Mouse (Mus musculus) forebrain, embryonic 12.5 days (tissue): ENCODE data around the gene Map3k9. TPM values are rescaled to one million over a fixed set of nuclear protein-coding genes. Genes with fewer than 3 reads are reported as not detected.

Experiments
- ATAC-seq: fragments of 200-750 bp; cut with Nextera tagmentation; 2 replicates; pipeline ENCODE4 v1.8.0; 2017; ENCODE audit warnings: moderate TSS enrichment; ENCODE audit not compliant: low FRiP score
- H3K27ac ChIP-seq: fragments of 300-500 bp; sonication (generic); 2 replicates; pipeline ENCODE4 v1.5.1; 2016; ENCODE audit warnings: mild to moderate bottlenecking
- H3K27me3 ChIP-seq: fragments of 300-500 bp; sonication (generic); 2 replicates; pipeline ENCODE4 v1.6.1; 2016; ENCODE audit warnings: mild to moderate bottlenecking
- H3K36me3 ChIP-seq: fragments of 300-500 bp; sonication (generic); replicated peaks from 2 replicates; pipeline ENCODE4 v1.6.1; 2016; ENCODE audit warnings: mild to moderate bottlenecking
- H3K4me1 ChIP-seq: fragments of 300-500 bp; sonication (generic); 2 replicates; pipeline ENCODE4 v1.6.1; 2016
- H3K4me2 ChIP-seq: fragments of 300-500 bp; sonication (generic); 2 replicates; pipeline ENCODE4 v1.6.1; 2016; ENCODE audit warnings: mild to moderate bottlenecking, moderate library complexity
- H3K4me3 ChIP-seq: fragments of 300-500 bp; sonication (generic); replicated peaks from 2 replicates; pipeline ENCODE4 v1.5.1; 2016; ENCODE audit warnings: mild to moderate bottlenecking
- H3K9ac ChIP-seq: fragments of 300-500 bp; sonication (generic); 2 replicates; pipeline ENCODE4 v1.6.1; 2016; ENCODE audit warnings: mild to moderate bottlenecking
- H3K9me3 ChIP-seq: fragments of 300-500 bp; sonication (generic); 2 replicates; pipeline ENCODE4 v1.6.1; 2016
- WGBS: fragments of 180-500 bp; shearing (Covaris S2); methylation state at CpG from one replicate; pipeline ENCODE4 v1.1.7; 2016; 5-methylcytosine and 5-hydroxymethylcytosine counted together
- polyA plus RNA-seq: library from polyadenylated mRNA; unstranded; fragments of >200 nt; fragmentation: Nextera tagmentation; extraction: Ambion mirVana; gene quantifications from 2 replicates; pipeline ENCODE4 v1.2.1, GENCODE M21; 2016

The Map3k9 gene
- polyA plus RNA-seq, 1 experiment from 2014 or later = 5.7 TPM

GRCm38 (mm10) chr12:81746400-81747024 lies 34.5 kb downstream of the Map3k9 start:
- Histone ChIP-seq H3K27ac (no peak overlapping the region), H3K9ac (no peak overlapping the region), H3K27me3 (no peaks in the 10 kb centered on the region), H3K36me3 (no peaks in the 10 kb centered on the region; the same call in 1 of the 2 replicates), H3K9me3 (no peaks in the 10 kb centered on the region), H3K4me3 (no peak overlapping the region), H3K4me1 (peaks cover 4% of the 10 kb centered on the region; the same call in 1 of the 2 replicates), H3K4me2 (no peak overlapping the region)
- WGBS = 87% methylated on average over 9 of the region's 9 CpGs
- no peak for ATAC-seq

- no peak overlapping the region for H3K9ac ChIP-seq
- H3K27me3 ChIP-seq = no peaks in the 10 kb centered on the region
- WGBS = 75% methylated on average over 11 of the region's 11 CpGs
- no peaks in the 10 kb centered on the region for H3K9me3 ChIP-seq
- H3K27ac ChIP-seq = no peak overlapping the region
- H3K4me2 ChIP-seq = no peak overlapping the region
- H3K36me3 ChIP-seq = peaks cover 20% of the 10 kb centered on the region
- H3K4me1 ChIP-seq = 0 out of 2 replicates have a peak, but pooled peaks cover 3% of the 10 kb centered on the region
- no peak overlapping the region for H3K4me3 ChIP-seq
- no peak for ATAC-seq
Observed at GRCm38 (mm10) chr12:81735246-81736070, 45.5 kb downstream of the Map3k9 start.

GRCm38 (mm10) chr12:81726246-81726822 lies 54.6 kb downstream of the Map3k9 start:
- Histone ChIP-seq H3K9ac (no peak overlapping the region), H3K4me1 (no peaks in the 10 kb centered on the region), H3K4me2 (no peak overlapping the region), H3K36me3 (peaks cover 47% of the 10 kb centered on the region), H3K27me3 (no peaks in the 10 kb centered on the region), H3K4me3 (no peak overlapping the region), H3K27ac (no peak overlapping the region), H3K9me3 (no peaks in the 10 kb centered on the region)
- no peak for ATAC-seq
- WGBS = 80% methylated on average over 8 of the region's 8 CpGs

- no peak overlapping the region for H3K27ac ChIP-seq
- H3K36me3 ChIP-seq = peaks cover 42% of the 10 kb centered on the region
- 95% methylated on average over 6 of the region's 6 CpGs for WGBS
- no peak overlapping the region for H3K4me2 ChIP-seq
- no peaks in the 10 kb centered on the region for H3K4me1 ChIP-seq
- ATAC-seq = no peak
- H3K9me3 ChIP-seq = no peaks in the 10 kb centered on the region
- no peak overlapping the region for H3K4me3 ChIP-seq
- no peaks in the 10 kb centered on the region for H3K27me3 ChIP-seq
- H3K9ac ChIP-seq = no peak overlapping the region
Observed at GRCm38 (mm10) chr12:81724776-81725175, 56.2 kb downstream of the Map3k9 start.

- Histone ChIP-seq H3K36me3 (peaks cover 33% of the 10 kb centered on the region), H3K4me1 (no peaks in the 10 kb centered on the region; the same call in 1 of the 2 replicates), H3K27me3 (no peaks in the 10 kb centered on the region), H3K9me3 (no peaks in the 10 kb centered on the region), H3K9ac (no peak overlapping the region), H3K4me3 (no peak overlapping the region), H3K27ac (no peak overlapping the region), H3K4me2 (no peak overlapping the region)
- ATAC-seq = no peak
- 93% methylated on average over 7 of the region's 7 CpGs for WGBS
Observed at GRCm38 (mm10) chr12:81723375-81723774, 57.6 kb downstream of the Map3k9 start.

GRCm38 (mm10) chr12:81719715-81720114 lies 61.3 kb downstream of the Map3k9 start:
- H3K4me3 ChIP-seq = no peak overlapping the region
- peaks cover 26% of the 10 kb centered on the region for H3K36me3 ChIP-seq
- H3K27me3 ChIP-seq = no peaks in the 10 kb centered on the region
- no peak overlapping the region for H3K9ac ChIP-seq
- no peak for ATAC-seq
- no peaks in the 10 kb centered on the region for H3K9me3 ChIP-seq
- no peak overlapping the region for H3K27ac ChIP-seq
- H3K4me2 ChIP-seq = no peak overlapping the region
- peaks cover 9% of the 10 kb centered on the region; the same call in 1 of the 2 replicates for H3K4me1 ChIP-seq
- WGBS = 90% methylated on average over 8 of the region's 8 CpGs

- Histone ChIP-seq H3K27ac (no peak overlapping the region), H3K27me3 (no peaks in the 10 kb centered on the region), H3K4me3 (no peak overlapping the region), H3K4me1 (peaks cover 14% of the 10 kb centered on the region; the same call in 1 of the 2 replicates), H3K36me3 (peaks cover 20% of the 10 kb centered on the region), H3K9me3 (no peaks in the 10 kb centered on the region), H3K9ac (no peak overlapping the region), H3K4me2 (no peak overlapping the region)
- WGBS = 82% methylated on average over 5 of the region's 5 CpGs
- ATAC-seq = no peak
Observed at GRCm38 (mm10) chr12:81719161-81719560, 61.8 kb downstream of the Map3k9 start.

- WGBS = 85% methylated on average over 4 of the region's 4 CpGs
Observed at GRCm38 (mm10) chr12:81712618-81713017, 68.4 kb downstream of the Map3k9 start.

GRCm38 (mm10) chr12:81702903-81703302 lies 78.1 kb downstream of the Map3k9 start:
- no peak overlapping the region for H3K27ac ChIP-seq
- no peak overlapping the region for H3K9ac ChIP-seq
- H3K4me3 ChIP-seq = no peak overlapping the region
- no peak overlapping the region for H3K4me2 ChIP-seq
- no peaks in the 10 kb centered on the region for H3K4me1 ChIP-seq
- WGBS = 7% methylated on average over 1 of the region's 1 CpGs
- H3K36me3 ChIP-seq = no peaks in the 10 kb centered on the region
- 0 out of 2 replicates have a peak, but pooled peaks cover 5% of the 10 kb centered on the region for H3K9me3 ChIP-seq
- peaks cover 3% of the 10 kb centered on the region; the same call in 1 of the 2 replicates for H3K27me3 ChIP-seq
- no peak for ATAC-seq

More at GRCm38 (mm10) chr12:81712618-81713017, 68.4 kb downstream of the Map3k9 start:
- Histone ChIP-seq H3K36me3 (no peaks in the 10 kb centered on the region), H3K27ac (no peak overlapping the region), H3K4me3 (no peak overlapping the region), H3K4me1 (peaks cover 16% of the 10 kb centered on the region; the same call in 1 of the 2 replicates), H3K27me3 (no peaks in the 10 kb centered on the region), H3K9ac (no peak overlapping the region), H3K4me2 (no peak overlapping the region), H3K9me3 (0 out of 2 replicates have a peak, but pooled peaks cover 2% of the 10 kb centered on the region)
- ATAC-seq = no peak

GRCm38 (mm10) chr12:81698011-81698410 lies 83.0 kb downstream of the Map3k9 start:
- WGBS = 46% methylated on average over 4 of the region's 4 CpGs
- Histone ChIP-seq H3K4me1 (no peaks in the 10 kb centered on the region), H3K27me3 (peaks cover 3% of the 10 kb centered on the region; the same call in 1 of the 2 replicates), H3K27ac (no peak overlapping the region), H3K36me3 (no peaks in the 10 kb centered on the region), H3K9me3 (no peaks in the 10 kb centered on the region), H3K4me2 (no peak overlapping the region), H3K4me3 (no peak overlapping the region), H3K9ac (no peak overlapping the region)
- ATAC-seq = no peak

- H3K4me3 ChIP-seq = no peak overlapping the region
- H3K27ac ChIP-seq = no peak overlapping the region
- peaks cover 16% of the 10 kb centered on the region for H3K4me1 ChIP-seq
- H3K9me3 ChIP-seq = no peaks in the 10 kb centered on the region
- no peak overlapping the region for H3K9ac ChIP-seq
- no peaks in the 10 kb centered on the region for H3K27me3 ChIP-seq
- ATAC-seq = no peak
- WGBS = 58% methylated on average over 8 of the region's 8 CpGs
- no peaks in the 10 kb centered on the region for H3K36me3 ChIP-seq
- H3K4me2 ChIP-seq = no peak overlapping the region
Observed at GRCm38 (mm10) chr12:81691177-81691730, 89.7 kb downstream of the Map3k9 start.

- Histone ChIP-seq H3K4me3 (no peak overlapping the region), H3K27me3 (no peaks in the 10 kb centered on the region), H3K36me3 (no peaks in the 10 kb centered on the region), H3K27ac (no peak overlapping the region), H3K9ac (no peak overlapping the region), H3K9me3 (no peaks in the 10 kb centered on the region), H3K4me2 (no peak overlapping the region), H3K4me1 (peaks cover 21% of the 10 kb centered on the region)
- 95% methylated on average over 7 of the region's 7 CpGs for WGBS
- ATAC-seq = no peak
Observed at GRCm38 (mm10) chr12:81690751-81691150, 90.2 kb downstream of the Map3k9 start.
